Mouse (Mus musculus) limb, embryonic 14.5 days (tissue): ENCODE measurements around the gene Cacna1g. TPM values are rescaled to one million over a fixed set of nuclear protein-coding genes. Genes with fewer than 3 reads are reported as not detected.

Experiments used
- ATAC-seq: fragments of 200-750 bp; cut with Nextera tagmentation; 2 replicates; pipeline ENCODE4 v1.8.0; 2017; ENCODE audit warnings: low read depth, moderate number of reproducible peaks, moderate TSS enrichment; ENCODE audit not compliant: low FRiP score
- DNase-seq: peaks from one replicate; pipeline ENCODE4 v3.0.0-alpha.2; 2015; ENCODE audit warnings: low spot score
- H3K27ac ChIP-seq: fragments of 300-500 bp; sonication (generic); replicated peaks from 2 replicates; pipeline ENCODE4 v1.5.1; 2014; ENCODE audit warnings: low read depth, mild to moderate bottlenecking, low read length, moderate library complexity, mixed read lengths
- H3K27me3 ChIP-seq: fragments of 300-500 bp; sonication (generic); 2 replicates; pipeline ENCODE4 v1.6.1; 2014; ENCODE audit warnings: low read length, mixed read lengths; ENCODE audit not compliant: control insufficient read depth, insufficient read depth
- H3K36me3 ChIP-seq: fragments of 300-500 bp; sonication (generic); 2 replicates; pipeline ENCODE4 v1.6.1; 2014; ENCODE audit warnings: mild to moderate bottlenecking, low read length, moderate library complexity, mixed read lengths; ENCODE audit not compliant: control insufficient read depth, insufficient read depth
- H3K4me1 ChIP-seq: fragments of 300-500 bp; sonication (generic); 2 replicates; pipeline ENCODE4 v1.6.1; 2014; ENCODE audit warnings: antibody characterized with exemption, low read length, mixed read lengths; ENCODE audit not compliant: control insufficient read depth, insufficient read depth
- H3K4me2 ChIP-seq: fragments of 300-500 bp; sonication (generic); replicated peaks from 2 replicates; pipeline ENCODE4 v1.6.1; 2014; ENCODE audit warnings: low read depth, mild to moderate bottlenecking, low read length, moderate library complexity; ENCODE audit not compliant: severe bottlenecking
- H3K4me3 ChIP-seq: fragments of 300-500 bp; sonication (generic); replicated peaks from 2 replicates; pipeline ENCODE4 v1.5.1; 2014; ENCODE audit warnings: low read length
- H3K9ac ChIP-seq: fragments of 300-500 bp; sonication (generic); 2 replicates; pipeline ENCODE4 v1.6.1; 2014; ENCODE audit warnings: mild to moderate bottlenecking, low read depth, low read length, moderate library complexity; ENCODE audit not compliant: severe bottlenecking
- H3K9me3 ChIP-seq: fragments of 300-500 bp; sonication (generic); 2 replicates; pipeline ENCODE4 v1.6.1; 2016; ENCODE audit warnings: low read length; ENCODE audit not compliant: control insufficient read depth
- POLR2A ChIP-seq: fragments of 200-500 bp; IDR thresholded peaks from 2 replicates; pipeline ENCODE4 v1.8.0; 2012; ENCODE audit warnings: inconsistent platforms, mild to moderate bottlenecking, moderate library complexity, borderline replicate concordance; ENCODE audit not compliant: insufficient read depth, insufficient read length; ENCODE audit errors: extremely low read depth
- WGBS: fragments of 180-500 bp; shearing (Covaris S2); extraction: QIAGEN DNeasy Blood & Tissue Kit; methylation state at CpG from one replicate; pipeline ENCODE4 v1.1.7; 2014; 5-methylcytosine and 5-hydroxymethylcytosine counted together
- polyA plus RNA-seq, 2 experiments: library from polyadenylated mRNA; depleted of rRNA in 1 of 2; stranded (reverse) in 1 of 2; unstranded in 1 of 2; fragments of >200 nt; fragmentation: Nextera tagmentation in 1 of 2; extraction: Ambion mirVana in 1 of 2; gene quantifications; 2 replicates each; pipeline versions ENCODE4 v1.2.1 to v1.2.3; 2012 to 2014

Gene Cacna1g
- polyA plus RNA-seq, 2 experiments: 49.0 to 449 TPM

DNA sequence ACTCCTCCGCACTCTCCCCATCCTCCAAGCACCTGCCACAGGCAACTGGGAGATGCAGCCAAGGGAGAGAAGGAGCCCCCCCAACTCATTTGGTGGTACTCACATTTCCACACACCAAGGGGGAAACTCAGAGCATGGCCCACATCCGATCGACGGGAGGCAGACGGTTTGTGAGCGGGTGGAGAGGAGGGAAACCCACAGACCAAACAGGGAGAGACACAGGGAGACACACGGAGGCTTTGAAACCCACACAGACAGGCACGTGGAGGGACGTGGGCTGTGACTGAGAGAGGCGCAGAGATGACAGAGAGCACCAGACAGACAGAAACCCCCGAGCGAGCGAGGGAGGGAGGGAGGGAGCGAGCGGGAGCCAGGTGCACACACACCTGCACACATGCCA lies 49.6 kb downstream of the Cacna1g start:
- no peak for DNase-seq
- peaks cover 31% of the 10 kb centered on the region for H3K4me1 ChIP-seq
- H3K4me3 ChIP-seq: no peak overlapping the region
- no peak for ATAC-seq
- H3K27ac ChIP-seq: no peak overlapping the region
- peaks cover 77% of the 10 kb centered on the region for H3K36me3 ChIP-seq
- no peaks in the 10 kb centered on the region for H3K9me3 ChIP-seq
- H3K9ac ChIP-seq: no peak overlapping the region
- 38% methylated on average over 15 of the region's 15 CpGs for WGBS
- no peak for TF ChIP-seq POLR2A
- no peak overlapping the region for H3K4me2 ChIP-seq
- no peaks in the 10 kb centered on the region for H3K27me3 ChIP-seq

DNA sequence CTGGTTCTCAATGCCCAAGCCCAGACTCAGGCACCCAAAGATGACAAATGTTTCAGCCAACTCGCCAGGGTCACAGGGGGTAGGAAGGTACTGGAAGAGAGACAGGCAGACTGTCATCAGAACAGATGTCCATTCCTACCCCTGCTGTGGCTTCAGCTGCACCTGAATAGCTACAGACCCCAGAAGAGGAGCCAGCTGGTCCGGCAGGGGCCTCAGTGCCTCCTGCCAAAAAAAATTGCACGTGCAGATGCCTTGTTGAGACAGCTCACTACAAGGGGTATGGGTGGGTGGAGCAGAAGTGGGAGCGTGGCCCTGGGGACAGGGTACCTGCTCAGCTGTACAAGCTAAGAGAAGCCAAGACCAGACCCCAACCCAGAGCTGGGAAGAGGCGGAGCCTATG lies 50.1 kb downstream of the Cacna1g start:
- H3K9ac ChIP-seq: no peak overlapping the region
- peaks cover 26% of the 10 kb centered on the region for H3K4me1 ChIP-seq
- H3K27ac ChIP-seq: no peak overlapping the region

DNA sequence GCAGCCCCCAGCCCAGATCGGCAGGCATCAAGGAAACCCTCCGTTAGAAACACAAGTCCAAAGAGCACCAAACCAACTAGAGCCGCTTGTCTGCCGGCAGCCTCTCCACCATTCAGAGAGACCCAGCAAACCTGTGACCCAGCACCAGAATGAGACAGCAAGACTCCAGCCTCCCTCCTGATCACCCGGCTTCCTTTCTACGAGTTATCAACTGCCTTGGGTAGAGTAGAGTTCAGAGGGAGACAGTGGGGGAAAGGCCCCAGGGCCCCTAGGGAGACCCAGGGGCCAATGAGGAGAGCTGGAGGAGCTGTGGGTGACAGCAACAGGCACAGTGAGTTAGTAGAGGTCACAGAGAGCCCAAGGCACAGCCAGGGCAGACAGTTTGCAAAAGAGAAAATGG lies 53.0 kb downstream of the Cacna1g start:
- ATAC-seq (no peak), DNase-seq (no peak)
- TF ChIP-seq POLR2A: no peak
- 71% methylated on average over 6 of the region's 6 CpGs for WGBS
- Histone ChIP-seq H3K4me2 (no peak overlapping the region), H3K27ac (no peak overlapping the region), H3K9me3 (no peaks in the 10 kb centered on the region), H3K9ac (no peak overlapping the region), H3K4me3 (no peak overlapping the region), H3K36me3 (peaks cover 90% of the 10 kb centered on the region), H3K27me3 (no peaks in the 10 kb centered on the region), H3K4me1 (peaks cover 7% of the 10 kb centered on the region; the same call in 1 of the 2 replicates)

More for the DNA sequence above, 50.1 kb downstream of the Cacna1g start:
- 54% methylated on average over 5 of the region's 5 CpGs for WGBS
- no peak for TF ChIP-seq POLR2A
- Histone ChIP-seq H3K36me3 (peaks cover 80% of the 10 kb centered on the region), H3K4me3 (no peak overlapping the region), H3K27me3 (no peaks in the 10 kb centered on the region), H3K4me2 (no peak overlapping the region), H3K9me3 (no peaks in the 10 kb centered on the region)
- DNase-seq: no peak
- ATAC-seq: no peak

DNA sequence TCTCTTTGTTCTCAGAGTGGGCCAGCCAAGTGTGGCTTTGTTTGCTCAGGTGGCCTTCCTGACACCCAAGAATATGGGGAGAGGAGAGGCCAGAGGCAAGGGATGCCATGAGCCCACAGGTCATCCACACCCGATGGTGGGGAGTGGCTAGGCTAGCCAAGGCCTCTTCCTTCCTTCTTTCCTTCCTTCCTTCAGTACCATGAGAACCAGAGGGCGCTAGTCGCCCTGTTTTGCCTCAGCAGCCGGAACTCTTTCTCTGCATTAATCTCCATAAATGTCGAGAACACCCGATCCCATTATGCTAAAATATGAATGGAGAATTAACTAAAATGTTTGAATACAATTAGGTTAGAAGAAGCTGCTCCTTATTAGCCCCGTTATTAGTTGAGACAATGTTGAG lies 53.7 kb downstream of the Cacna1g start:
- Histone ChIP-seq H3K9me3 (no peaks in the 10 kb centered on the region), H3K27ac (no peak overlapping the region), H3K36me3 (peaks cover 90% of the 10 kb centered on the region), H3K4me2 (no peak overlapping the region), H3K9ac (no peak overlapping the region), H3K4me1 (peaks cover 7% of the 10 kb centered on the region; the same call in 1 of the 2 replicates), H3K27me3 (no peaks in the 10 kb centered on the region), H3K4me3 (no peak overlapping the region)
- WGBS: 24% methylated on average over 7 of the region's 7 CpGs
- no peak for TF ChIP-seq POLR2A
- ATAC-seq (no peak), DNase-seq (no peak)

DNA sequence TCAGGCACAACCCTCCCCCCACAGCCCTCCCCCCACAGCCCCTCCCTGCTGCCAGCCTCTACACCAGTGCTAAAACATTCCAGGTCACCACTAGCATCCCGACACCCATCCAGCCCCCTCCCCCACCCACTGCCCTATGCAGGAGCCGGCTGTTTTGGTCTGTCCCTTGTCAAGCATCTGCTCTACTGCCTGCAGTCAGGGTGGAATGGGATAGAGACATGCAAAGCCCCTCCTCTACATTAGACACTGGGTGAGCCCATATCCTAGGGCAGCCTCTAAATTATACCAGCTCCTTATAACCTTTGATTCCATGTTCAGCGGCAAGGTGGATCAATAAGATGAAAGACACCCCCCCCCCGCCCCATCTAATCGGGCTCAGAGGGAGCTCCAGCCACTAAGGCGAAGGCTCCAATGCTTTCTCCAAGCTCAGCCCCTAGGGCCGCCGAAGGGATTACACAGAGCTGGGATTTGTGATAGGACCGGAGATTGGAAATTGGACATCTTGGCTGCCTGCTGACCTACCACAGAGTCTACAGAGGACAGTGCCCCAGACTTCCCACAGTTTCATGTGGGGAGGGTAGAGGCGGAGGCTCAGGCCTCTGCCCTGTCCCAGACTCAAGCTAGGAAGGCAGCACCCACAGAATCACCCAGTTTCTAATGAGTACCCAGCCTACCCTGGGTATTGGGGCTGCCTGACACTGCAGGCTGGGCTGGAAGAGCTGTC lies 54.8 kb downstream of the Cacna1g start:
- Histone ChIP-seq H3K27me3 (no peaks in the 10 kb centered on the region), H3K9ac (no peak overlapping the region), H3K36me3 (peaks cover 93% of the 10 kb centered on the region), H3K4me2 (no peak overlapping the region), H3K4me1 (peaks cover 12% of the 10 kb centered on the region), H3K9me3 (no peaks in the 10 kb centered on the region), H3K27ac (no peak overlapping the region), H3K4me3 (no peak overlapping the region)
- ATAC-seq (no peak), DNase-seq (no peak)
- WGBS: 65% methylated on average over 10 of the region's 10 CpGs
- no peak for TF ChIP-seq POLR2A

DNA sequence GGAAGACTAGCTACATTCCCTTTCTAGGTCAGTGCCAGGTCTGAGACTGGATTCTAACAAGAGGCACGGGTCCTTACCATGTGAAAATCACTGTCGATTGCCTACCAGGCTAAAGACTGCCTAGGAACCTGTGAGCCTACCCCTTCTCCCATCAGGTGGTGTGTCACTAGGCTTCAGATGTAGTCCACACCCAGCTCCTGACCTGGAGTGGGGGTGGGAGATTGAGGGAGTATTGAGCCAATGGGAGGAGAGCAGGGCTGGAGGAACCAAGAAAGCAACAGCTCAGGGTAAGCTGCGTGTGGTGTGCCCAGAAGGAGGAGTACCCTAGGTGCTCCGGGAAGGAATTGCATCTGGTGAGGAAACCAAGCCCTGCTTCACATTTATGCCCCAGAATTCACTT lies 60.0 kb downstream of the Cacna1g start:
- no peaks in the 10 kb centered on the region for H3K9me3 ChIP-seq
- no peak overlapping the region for H3K27ac ChIP-seq
- no peak overlapping the region for H3K4me3 ChIP-seq
- peaks cover 99% of the 10 kb centered on the region for H3K36me3 ChIP-seq
- ATAC-seq: no peak
- no peak for TF ChIP-seq POLR2A
- WGBS: 59% methylated on average over 4 of the region's 4 CpGs
- peaks cover 15% of the 10 kb centered on the region for H3K4me1 ChIP-seq
- H3K27me3 ChIP-seq: no peaks in the 10 kb centered on the region
- H3K9ac ChIP-seq: no peak overlapping the region
- no peak for DNase-seq
- H3K4me2 ChIP-seq: no peak overlapping the region
